Mouse (Mus musculus): ENCODE results near the gene Exosc10.

GRCm38 (mm10) chr4:148531341-148531740 lies 26.9 kb upstream of the Exosc10 start:
- TF ChIP-seq CTCF (IDR thresholded peaks at IDR 0.05; ENCODE audit: extremely low read depth, insufficient read depth, insufficient read length, insufficient replicate concordance) (no peak), POLR2A (IDR thresholded peaks at IDR 0.05; ENCODE audit: low read depth, low read length) (no peak)
